Mouse (Mus musculus) neural tube, embryonic 11.5 days (tissue): ENCODE measurements around the gene Ucp2. TPM values are rescaled to one million over a fixed set of nuclear protein-coding genes. Genes with fewer than 3 reads are reported as not detected.

ENCODE experiments used
- ATAC-seq: fragments of 200-750 bp; cut with Nextera tagmentation; 2 replicates; pipeline ENCODE4 v1.8.0; 2017; ENCODE audit warnings: moderate number of reproducible peaks, mild to moderate bottlenecking, moderate TSS enrichment, moderate library complexity; ENCODE audit not compliant: insufficient read depth, low FRiP score, low TSS enrichment
- DNase-seq: peaks from one replicate; pipeline ENCODE4 v3.0.0-alpha.2; 2015; ENCODE audit warnings: low spot score
- H3K27ac ChIP-seq: fragments of 300-500 bp; sonication (generic); 2 replicates; pipeline ENCODE4 v1.5.1; 2014; ENCODE audit warnings: low read depth, mild to moderate bottlenecking, low read length
- H3K27me3 ChIP-seq: fragments of 300-500 bp; sonication (generic); 2 replicates; pipeline ENCODE4 v1.6.1; 2014; ENCODE audit warnings: mild to moderate bottlenecking, low read length, mixed read lengths; ENCODE audit not compliant: control insufficient read depth, insufficient read depth
- H3K36me3 ChIP-seq: fragments of 300-500 bp; sonication (generic); 2 replicates; pipeline ENCODE4 v1.6.1; 2014; ENCODE audit warnings: mild to moderate bottlenecking, low read length, moderate library complexity, mixed read lengths; ENCODE audit not compliant: control insufficient read depth, insufficient read depth
- H3K4me1 ChIP-seq: fragments of 300-500 bp; sonication (generic); 2 replicates; pipeline ENCODE4 v1.6.1; 2014; ENCODE audit warnings: low read length, mixed read lengths; ENCODE audit not compliant: control insufficient read depth, insufficient read depth
- H3K4me2 ChIP-seq: fragments of 300-500 bp; sonication (generic); 2 replicates; pipeline ENCODE4 v1.6.1; 2014; ENCODE audit warnings: low read depth, mild to moderate bottlenecking, moderate library complexity
- H3K4me3 ChIP-seq: fragments of 300-500 bp; sonication (generic); 2 replicates; pipeline ENCODE4 v1.5.1; 2014; ENCODE audit warnings: low read depth, low read length
- H3K9ac ChIP-seq: fragments of 300-500 bp; sonication (generic); 2 replicates; pipeline ENCODE4 v1.6.1; 2014; ENCODE audit warnings: mild to moderate bottlenecking, low read length
- H3K9me3 ChIP-seq: fragments of 300-500 bp; sonication (generic); 2 replicates; pipeline ENCODE4 v1.6.1; 2016; ENCODE audit warnings: low read length; ENCODE audit not compliant: control insufficient read depth
- WGBS: fragments of 180-500 bp; shearing (Covaris S2); extraction: QIAGEN DNeasy Blood & Tissue Kit; methylation state at CpG from one replicate; pipeline ENCODE4 v1.1.7; 2014; 5-methylcytosine and 5-hydroxymethylcytosine counted together
- polyA plus RNA-seq: library from polyadenylated mRNA; unstranded; fragments of >200 nt; fragmentation: Nextera tagmentation; extraction: Ambion mirVana; gene quantifications from 2 replicates; pipeline ENCODE4 v1.2.1, GENCODE M21; 2014

The Ucp2 gene
- polyA plus RNA-seq, 1 experiment from 2014 or later: 88.8 TPM

GRCm38 (mm10) chr7:100504740-100505487 lies 11.8 kb downstream of the Ucp2 start:
- no peaks in the 10 kb centered on the region for H3K9me3 ChIP-seq
- H3K4me2 ChIP-seq: no peak overlapping the region
- no peaks in the 10 kb centered on the region; the same call in 1 of the 2 replicates for H3K36me3 ChIP-seq
- no peak overlapping the region for H3K4me3 ChIP-seq
- DNase-seq: no peak
- H3K4me1 ChIP-seq: no peaks in the 10 kb centered on the region
- H3K27ac ChIP-seq: no peak overlapping the region
- H3K27me3 ChIP-seq: no peaks in the 10 kb centered on the region
- WGBS: 89% methylated on average over 13 of the region's 13 CpGs
- ATAC-seq: no peak
- H3K9ac ChIP-seq: no peak overlapping the region

DNA sequence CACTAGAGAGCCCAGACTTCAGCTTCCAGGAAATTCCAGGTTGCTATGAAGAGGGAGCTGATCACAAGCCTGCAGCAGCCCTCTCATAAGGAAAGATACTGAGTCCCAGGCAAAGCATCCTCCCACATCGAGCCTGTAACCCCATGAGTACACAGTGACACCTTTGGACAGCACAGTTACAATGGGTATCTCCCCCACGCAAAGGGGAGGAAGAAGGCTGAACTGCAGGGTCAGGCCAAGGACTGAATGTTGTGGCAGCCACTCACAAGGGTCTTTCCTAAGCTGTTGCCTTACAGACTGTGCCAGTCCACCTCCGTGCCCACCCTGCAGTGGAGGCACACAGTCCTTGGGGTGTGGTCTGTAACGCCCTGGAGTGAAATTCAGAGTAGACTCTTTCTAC lies 13.4 kb downstream of the Ucp2 start:
- WGBS: 82% methylated on average over 4 of the region's 4 CpGs

GRCm38 (mm10) chr7:100508670-100509069 lies 15.5 kb downstream of the Ucp2 start:
- no peaks in the 10 kb centered on the region for H3K4me1 ChIP-seq
- WGBS: 48% methylated on average over 3 of the region's 3 CpGs
- H3K27ac ChIP-seq: no peak overlapping the region
- H3K4me3 ChIP-seq: no peak overlapping the region
- no peak overlapping the region for H3K9ac ChIP-seq
- no peak overlapping the region for H3K4me2 ChIP-seq
- no peak for ATAC-seq
- no peaks in the 10 kb centered on the region for H3K27me3 ChIP-seq
- no peak for DNase-seq
- no peaks in the 10 kb centered on the region for H3K9me3 ChIP-seq
- no peaks in the 10 kb centered on the region for H3K36me3 ChIP-seq

More for the DNA sequence above, 13.4 kb downstream of the Ucp2 start:
- Histone ChIP-seq H3K9ac (no peak overlapping the region), H3K27ac (no peak overlapping the region), H3K4me1 (no peaks in the 10 kb centered on the region), H3K27me3 (no peaks in the 10 kb centered on the region), H3K4me2 (no peak overlapping the region), H3K9me3 (no peaks in the 10 kb centered on the region), H3K4me3 (no peak overlapping the region), H3K36me3 (no peaks in the 10 kb centered on the region)
- DNase-seq (no peak), ATAC-seq (no peak)

DNA sequence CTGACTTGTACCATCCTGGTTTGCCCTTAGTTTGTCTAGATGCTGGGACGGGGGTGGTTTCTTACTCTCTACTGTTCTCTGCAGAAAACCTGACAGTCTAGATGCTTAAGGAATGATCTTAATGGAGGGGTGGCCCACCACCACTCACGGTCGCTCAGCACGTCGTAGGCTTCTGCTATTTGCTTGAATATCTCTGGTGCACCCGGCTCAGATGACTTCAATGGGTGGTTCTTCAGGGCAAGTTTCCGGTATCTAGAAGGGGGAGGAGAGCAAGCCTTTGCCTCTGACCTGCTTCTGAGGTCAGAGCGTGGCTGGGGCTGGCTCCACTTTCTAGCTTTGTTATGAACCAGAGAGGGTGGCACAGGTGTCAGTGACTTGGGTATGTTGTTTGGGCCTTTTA lies 18.5 kb downstream of the Ucp2 start:
- no peak for DNase-seq

DNA sequence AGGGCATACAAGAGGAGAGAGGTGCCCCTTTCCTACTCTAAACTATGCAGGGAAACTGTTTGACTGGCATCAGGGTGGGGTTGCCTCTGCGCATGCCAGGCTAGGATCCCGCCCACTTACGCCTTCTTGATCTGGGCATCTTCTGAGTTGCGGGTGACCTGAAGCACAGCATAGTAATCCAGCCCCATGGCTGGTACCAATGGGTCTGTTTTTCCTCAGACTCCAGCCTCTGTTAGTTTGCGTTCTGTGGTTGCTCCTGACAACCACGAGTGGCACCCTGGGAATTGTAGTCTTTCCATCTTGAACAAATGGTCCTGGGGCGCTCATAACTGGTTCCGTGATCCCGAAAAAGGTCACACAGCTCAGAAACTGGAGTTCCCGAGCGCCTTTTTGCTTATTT lies 21.4 kb downstream of the Ucp2 start, which contains the start of gene Dnajb13:
Gene Dnajb13 (minus strand): TSS at position 388 of the 400 bp plus-strand sequence.
- Histone ChIP-seq H3K9me3 (no peaks in the 10 kb centered on the region), H3K4me2 (no peak within 1 kb of the TSS), H3K9ac (no peak within 1 kb of the TSS), H3K36me3 (no peaks in the 10 kb centered on the region), H3K27me3 (no peaks in the 10 kb centered on the region), H3K4me3 (no peak within 1 kb of the TSS), H3K4me1 (no peaks in the 10 kb centered on the region), H3K27ac (no peak within 1 kb of the TSS)
- DNase-seq: no peak
- WGBS: 48% methylated on average over 11 of the region's 11 CpGs
- no peak for ATAC-seq

More for the DNA sequence above, 18.5 kb downstream of the Ucp2 start:
- ATAC-seq: no peak
- no peak overlapping the region for H3K27ac ChIP-seq
- H3K27me3 ChIP-seq: no peaks in the 10 kb centered on the region
- H3K9ac ChIP-seq: no peak overlapping the region
- H3K4me3 ChIP-seq: no peak overlapping the region
- H3K36me3 ChIP-seq: no peaks in the 10 kb centered on the region
- 84% methylated on average over 8 of the region's 8 CpGs for WGBS
- H3K9me3 ChIP-seq: no peaks in the 10 kb centered on the region
- H3K4me2 ChIP-seq: no peak overlapping the region
- no peaks in the 10 kb centered on the region for H3K4me1 ChIP-seq

DNA sequence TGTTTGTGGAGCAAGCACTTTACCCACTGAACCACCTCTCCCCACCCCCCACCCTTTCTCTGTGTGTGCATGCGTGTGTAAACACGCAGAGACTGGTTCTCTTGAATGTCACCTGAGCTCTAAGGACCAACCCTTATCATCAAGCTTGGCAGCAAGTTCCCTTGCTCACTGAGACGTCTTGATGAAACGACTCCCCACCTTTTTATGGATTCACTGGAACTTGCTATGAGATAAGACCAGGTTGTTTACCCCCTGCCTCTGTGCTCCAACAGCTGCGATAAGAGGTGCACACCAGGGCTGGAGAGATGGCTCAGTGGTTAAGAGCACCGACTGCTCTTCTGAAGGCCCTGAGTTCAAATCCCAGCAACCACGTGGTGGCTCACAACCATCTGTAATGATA lies 27.1 kb downstream of the Ucp2 start:
- 70% methylated on average over 7 of the region's 7 CpGs for WGBS
- no peak overlapping the region for H3K4me3 ChIP-seq
- no peak for DNase-seq
- H3K4me2 ChIP-seq: no peak overlapping the region
- H3K27me3 ChIP-seq: no peaks in the 10 kb centered on the region
- H3K9ac ChIP-seq: no peak overlapping the region
- no peak overlapping the region for H3K27ac ChIP-seq
- H3K9me3 ChIP-seq: no peaks in the 10 kb centered on the region
- ATAC-seq: no peak
- H3K4me1 ChIP-seq: no peaks in the 10 kb centered on the region
- no peaks in the 10 kb centered on the region for H3K36me3 ChIP-seq

DNA sequence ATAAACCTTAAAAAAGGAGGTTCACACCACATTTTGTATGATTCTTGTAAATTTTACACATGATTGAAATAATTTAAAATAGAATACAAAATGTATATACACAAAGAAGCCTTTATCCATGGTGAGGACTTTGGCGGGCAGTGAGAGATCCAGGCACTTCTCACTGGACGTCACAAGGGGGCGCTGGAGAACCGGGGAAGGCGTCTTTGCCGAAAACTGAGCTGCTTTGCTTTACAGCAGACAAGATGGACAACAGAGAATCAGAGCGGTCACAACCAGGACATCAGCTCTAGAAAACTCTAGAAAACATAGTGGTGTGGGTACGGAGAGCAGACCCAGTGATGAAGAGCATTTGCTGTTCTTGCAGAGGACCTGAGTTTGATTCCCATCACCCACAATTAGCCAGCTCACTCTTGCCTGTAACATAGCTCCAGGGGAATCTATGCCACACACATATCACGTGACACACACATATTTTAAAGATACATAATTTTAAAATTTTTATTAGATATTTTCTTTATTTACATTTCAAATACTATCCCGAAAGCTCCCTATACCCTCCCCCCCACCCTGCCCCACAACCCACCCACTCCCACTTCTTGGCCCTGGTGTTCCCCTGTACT lies 27.6 kb downstream of the Ucp2 start:
- no peaks in the 10 kb centered on the region for H3K36me3 ChIP-seq
- DNase-seq: peak; percentile 83
- H3K4me3 ChIP-seq: no peak overlapping the region
- no peak overlapping the region for H3K9ac ChIP-seq
- WGBS: 25% methylated on average over 10 of the region's 10 CpGs
- no peaks in the 10 kb centered on the region for H3K4me1 ChIP-seq
- no peak overlapping the region for H3K4me2 ChIP-seq
- ATAC-seq: no peak
- no peaks in the 10 kb centered on the region for H3K27me3 ChIP-seq
- no peak overlapping the region for H3K27ac ChIP-seq
- no peaks in the 10 kb centered on the region for H3K9me3 ChIP-seq

DNA sequence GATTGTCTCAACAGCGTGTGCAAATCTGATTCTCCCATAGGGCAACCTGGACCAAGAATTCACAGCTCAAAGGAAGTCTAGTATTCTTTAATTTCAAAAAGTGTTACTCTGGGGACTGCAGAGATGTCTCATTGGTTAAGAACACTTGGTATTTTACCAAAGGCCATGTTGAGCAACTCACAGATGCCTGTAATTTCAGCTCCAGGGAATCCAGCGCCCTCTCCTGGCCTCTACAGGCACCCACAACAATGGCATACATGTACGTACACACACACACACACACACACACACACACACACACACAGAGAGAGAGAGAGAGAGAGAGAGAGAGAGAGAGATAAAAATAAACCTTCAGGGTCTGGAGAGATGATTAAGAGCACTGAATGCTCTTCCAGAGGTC lies 29.1 kb downstream of the Ucp2 start:
- WGBS: 78% methylated on average over 3 of the region's 3 CpGs
- H3K9ac ChIP-seq: no peak overlapping the region
- H3K36me3 ChIP-seq: no peaks in the 10 kb centered on the region
- DNase-seq: no peak
- no peak overlapping the region for H3K4me3 ChIP-seq
- no peak for ATAC-seq
- no peaks in the 10 kb centered on the region for H3K27me3 ChIP-seq
- no peaks in the 10 kb centered on the region for H3K9me3 ChIP-seq
- H3K27ac ChIP-seq: no peak overlapping the region
- H3K4me2 ChIP-seq: no peak overlapping the region
- no peaks in the 10 kb centered on the region for H3K4me1 ChIP-seq

DNA sequence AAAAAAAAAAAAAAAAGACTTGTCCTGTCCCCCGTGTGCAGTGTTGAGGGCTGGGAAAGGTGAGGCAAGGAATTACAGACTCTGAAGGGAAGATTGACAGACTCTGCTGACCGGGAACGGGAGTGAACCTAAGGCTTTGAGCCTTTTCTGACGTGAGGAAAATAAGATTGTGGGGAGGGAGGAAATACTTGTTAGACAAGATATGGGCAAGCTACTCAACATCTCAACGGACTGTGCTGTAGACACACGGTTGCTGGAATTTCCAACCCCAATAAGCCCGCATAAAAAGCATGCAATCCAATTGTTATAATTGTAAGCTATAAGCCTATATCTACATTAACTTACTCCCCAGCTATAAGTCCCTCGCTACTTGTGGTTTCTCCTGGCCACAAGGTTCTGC lies 31.5 kb downstream of the Ucp2 start:
- no peak overlapping the region for H3K4me3 ChIP-seq
- ATAC-seq: no peak
- no peaks in the 10 kb centered on the region for H3K27me3 ChIP-seq
- H3K36me3 ChIP-seq: no peaks in the 10 kb centered on the region
- no peak for DNase-seq
- no peaks in the 10 kb centered on the region for H3K4me1 ChIP-seq
- H3K9ac ChIP-seq: no peak overlapping the region
- H3K4me2 ChIP-seq: no peak overlapping the region
- WGBS: 74% methylated on average over 8 of the region's 8 CpGs
- no peak overlapping the region for H3K27ac ChIP-seq
- H3K9me3 ChIP-seq: no peaks in the 10 kb centered on the region
